ENCODE assay signal across 21 mouse cellular contexts in the genomic region with DNA sequence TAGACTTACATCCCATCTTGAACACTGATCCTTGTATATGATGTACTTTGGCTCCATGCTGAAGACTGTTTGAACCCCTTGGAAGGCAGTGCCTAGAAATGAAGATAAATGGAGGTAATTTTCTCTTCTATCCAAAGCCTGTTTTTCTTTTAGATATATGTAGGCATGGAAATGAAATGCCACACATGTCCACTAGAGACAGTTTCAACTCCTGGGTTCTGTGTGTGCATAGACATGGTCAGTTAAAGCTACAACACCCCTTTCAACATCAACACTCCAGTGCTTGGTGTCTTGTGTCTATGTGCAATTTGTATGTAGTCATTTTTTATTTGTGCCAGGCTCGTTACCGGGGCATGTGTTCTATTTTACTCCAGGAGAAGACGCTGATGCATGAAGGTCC.
DNase-seq lines count a peak whose midpoint lies in the region; TF ChIP-seq lines count a peak whose summit lies in the region.
"Had no signal": no experiment of that assay in that cellular context is flagged by ENCODE, and none has a peak within 500 bp of the region (broad histone marks: within the 10 kb centered on the region; RNA-seq: fewer than 3 reads in every experiment).

No protein-coding gene starts in this region.

- no peaks in the 10 kb centered on the region for H3K79me2 ChIP-seq in myocyte (ENCODE audit: control insufficient read depth, insufficient read depth)

- H3K4me3 ChIP-seq in gastrocnemius, adult 2 months, result no peak overlapping the region
- H3K4me3 ChIP-seq in left cerebral cortex, adult 2 months, result no peak overlapping the region
- H3K4me3 ChIP-seq in myocyte, result no peak overlapping the region
- H3K4me3 ChIP-seq in hindbrain, embryonic 10.5 days, result no peak overlapping the region
- H3K4me3 ChIP-seq: forebrain, embryonic 12.5 days; heart, embryonic 15.5 days; limb, embryonic 13.5 days; midbrain, embryonic 10.5 days; neural tube, embryonic 12.5 days had no signal

- H3K9me3 ChIP-seq in hindbrain, embryonic 10.5 days, result no peaks in the 10 kb centered on the region
- H3K9me3 ChIP-seq: forebrain, embryonic 12.5 days; heart, embryonic 15.5 days; limb, embryonic 13.5 days; midbrain, embryonic 10.5 days; neural tube, embryonic 12.5 days had no signal

- no peak overlapping the region for H3ac ChIP-seq in myocyte (ENCODE audit: control insufficient read depth, insufficient read length)

- TF ChIP-seq CTCF in gastrocnemius, adult 2 months (IDR thresholded peaks at IDR 0.05), result peak; percentile 19; the same call in 1 of the 2 replicates
- TF ChIP-seq CTCF in left cerebral cortex, adult 2 months (IDR thresholded peaks at IDR 0.05), result peak; percentile 31

- peak overlapping the region; percentile 63 for H3K4me2 ChIP-seq in myocyte (ENCODE audit: low read depth)
- H3K4me2 ChIP-seq: forebrain, embryonic 12.5 days; heart, embryonic 15.5 days; limb, embryonic 13.5 days; neural tube, embryonic 12.5 days had no signal

- DNase-seq in gastrocnemius, adult 2 months, result no peak
- no peak for DNase-seq in gastrocnemius, postnatal 36 days
- no peak for DNase-seq in left cerebral cortex, adult 2 months (ENCODE audit: extremely low spot score in 1 of 2, low spot score in 2 of 2)
- no peak for DNase-seq in left cerebral cortex, adult 9 months (ENCODE audit: low spot score in 2 of 2)
- peak; percentile 20 for DNase-seq in NIH3T3 (ENCODE audit: low read depth)
- no peak for DNase-seq in urinary bladder, adult 2 months (ENCODE audit: low spot score)
- no peak for DNase-seq in hindbrain, embryonic 10.5 days (ENCODE audit: low spot score)
- DNase-seq: cerebellum, adult 8-10 months; kidney, postnatal 4 days; lung, postnatal 36 days; right cerebral cortex, postnatal 14 days; spleen, adult 18-20 months; thymus, adult 18-20 months had no signal

- no peak for TF ChIP-seq POLR2A in myocyte (IDR thresholded peaks at IDR 0.05; ENCODE audit: insufficient read length, low read depth)

- H3K36me3 ChIP-seq in myocyte (ENCODE audit: control insufficient read depth, insufficient read depth), result no peaks in the 10 kb centered on the region
- H3K36me3 ChIP-seq in hindbrain, embryonic 10.5 days, result no peaks in the 10 kb centered on the region
- H3K36me3 ChIP-seq: forebrain, embryonic 12.5 days; G1E; heart, embryonic 15.5 days; limb, embryonic 13.5 days; midbrain, embryonic 10.5 days; neural tube, embryonic 12.5 days had no signal

- H3K4me1 ChIP-seq in hindbrain, embryonic 10.5 days (replicated peaks), result peaks cover 12% of the 10 kb centered on the region
- H3K4me1 ChIP-seq: heart, embryonic 15.5 days had no signal

- 92% methylated on average over 3 of the region's 3 CpGs for WGBS in hindbrain, embryonic 10.5 days

- H3K27me3 ChIP-seq in myocyte (ENCODE audit: control insufficient read depth, insufficient read depth, insufficient read length), result no peaks in the 10 kb centered on the region
- H3K27me3 ChIP-seq in hindbrain, embryonic 10.5 days (ENCODE audit: insufficient read depth, poor library complexity, severe bottlenecking), result no peaks in the 10 kb centered on the region; the same call in 1 of the 2 replicates
- H3K27me3 ChIP-seq: forebrain, embryonic 12.5 days; heart, embryonic 15.5 days; limb, embryonic 13.5 days; neural tube, embryonic 12.5 days had no signal

- no peak overlapping the region for H3K27ac ChIP-seq in gastrocnemius, adult 2 months
- H3K27ac ChIP-seq in left cerebral cortex, adult 2 months, result no peak overlapping the region
- no peak overlapping the region for H3K27ac ChIP-seq in hindbrain, embryonic 10.5 days
- H3K27ac ChIP-seq: forebrain, embryonic 12.5 days; heart, embryonic 15.5 days; limb, embryonic 13.5 days; liver, embryonic 14.5 days; midbrain, embryonic 10.5 days; neural tube, embryonic 12.5 days had no signal

- intact Hi-C loops in gastrocnemius, adult 2 months (cut with DNase I), result no loop called here
- intact Hi-C loops in gastrocnemius, postnatal 36 days (cut with DNase I), result loop anchor here (1.0 kb wide), 1 partner anchor 16 kb away; no protein-coding TSS in a partner anchor
- intact Hi-C loops in left cerebral cortex, adult 2 months (cut with DNase I), result no loop called here

TF ChIP-seq in myocyte, 11 proteins besides CTCF, POLR2A, EP300 and RAD21:
- no peak for TF ChIP-seq SRF (IDR thresholded peaks at IDR 0.05; ENCODE audit: control insufficient read depth, insufficient read length, low read depth)
- no peak for TF ChIP-seq MAX (IDR thresholded peaks at IDR 0.05; ENCODE audit: low read depth)
- TF ChIP-seq E2F4 (IDR thresholded peaks at IDR 0.05; ENCODE audit: insufficient read depth), result no peak
- no peak for TF ChIP-seq MYOG (IDR thresholded peaks at IDR 0.05; ENCODE audit: control insufficient read depth in 1 of 3, insufficient read depth in 1 of 3, insufficient read length in 2 of 3, low read depth in 2 of 3)
- no peak for TF ChIP-seq TCF3 (IDR thresholded peaks at IDR 0.05; ENCODE audit: insufficient read length, low read depth)
- no peak for TF ChIP-seq TCF12 (IDR thresholded peaks at IDR 0.05; ENCODE audit: insufficient read depth, poor library complexity, severe bottlenecking)
- no peak for TF ChIP-seq USF1 (IDR thresholded peaks at IDR 0.05; ENCODE audit: low read depth)
- TF ChIP-seq REST (IDR thresholded peaks at IDR 0.05; ENCODE audit: insufficient read depth, insufficient read length), result no peak
- no peak for TF ChIP-seq MYOD1 (IDR thresholded peaks at IDR 0.05; ENCODE audit: control insufficient read depth in 1 of 3, insufficient read length in 2 of 3, low read depth in 2 of 3)
- no peak for TF ChIP-seq CEBPB (IDR thresholded peaks at IDR 0.05; ENCODE audit: insufficient read depth, poor library complexity, severe bottlenecking)
- no peak for TF ChIP-seq POLR2AphosphoS2 (IDR thresholded peaks at IDR 0.05; ENCODE audit: insufficient read length, low read depth)
